Mouse (Mus musculus) embryonic fibroblast, embryonic 13.5 days (primary cell): Measurements from ENCODE around the gene Gpr18. TPM values are rescaled to one million over a fixed set of nuclear protein-coding genes. Genes with fewer than 3 reads are reported as not detected.
"Not testable (repeated sequence)": the region's sequence is repeated elsewhere in the genome, so short reads cannot be mapped to it uniquely, and the experiment has no call there.

Experiments used
- H3K27ac ChIP-seq: 2 replicates; pipeline ENCODE4 v1.5.1; 2012; ENCODE audit warnings: low read length, control low read depth, inconsistent platforms; ENCODE audit not compliant: insufficient read depth
- H3K4me1 ChIP-seq: 2 replicates; pipeline ENCODE4 v1.6.1; 2011; ENCODE audit warnings: low read length; ENCODE audit not compliant: control insufficient read depth, insufficient read depth
- H3K4me3 ChIP-seq: 2 replicates; pipeline ENCODE4 v1.5.1; 2011; ENCODE audit warnings: mild to moderate bottlenecking, control low read depth, low read length; ENCODE audit not compliant: insufficient read depth
- CTCF ChIP-seq: IDR thresholded peaks from 2 replicates; pipeline ENCODE4 v1.5.1; 2011; ENCODE audit warnings: mild to moderate bottlenecking, control low read depth, low read length, moderate library complexity, borderline replicate concordance; ENCODE audit not compliant: insufficient read depth
- POLR2A ChIP-seq: IDR thresholded peaks from 2 replicates; pipeline ENCODE4 v1.6.1; 2011; ENCODE audit warnings: low read depth, mild to moderate bottlenecking, control low read depth, low read length, moderate library complexity
- polyA plus RNA-seq: library from polyadenylated mRNA; stranded (reverse); fragments of >200 nt; gene quantifications from 2 replicates; pipeline ENCODE4 v1.2.4, GENCODE M21; 2011; ENCODE audit warnings: low read depth; ENCODE audit not compliant: missing spikeins, insufficient read length

Gpr18 gene
- polyA plus RNA-seq, 1 experiment: not detected

GRCm38 (mm10) chr14:121877640-121878039 is 37.9 kb downstream of the Gpr18 start:
- TF ChIP-seq POLR2A (no peak), CTCF (no peak)
- Histone ChIP-seq H3K4me1 (no peaks in the 10 kb centered on the region; the same call in 1 of the 2 replicates), H3K27ac (no peak overlapping the region; the same call in 1 of the 2 replicates), H3K4me3 (peak overlapping the region; percentile 52)

- no peak for TF ChIP-seq CTCF
- no peak for TF ChIP-seq POLR2A
- no peak overlapping the region for H3K4me3 ChIP-seq
- H3K27ac ChIP-seq: no peak overlapping the region
- H3K4me1 ChIP-seq: no peaks in the 10 kb centered on the region; the same call in 1 of the 2 replicates
Measured at GRCm38 (mm10) chr14:121876860-121877259, 38.7 kb downstream of the Gpr18 start.

- not testable (repeated sequence) for H3K4me1 ChIP-seq, H3K27ac ChIP-seq, H3K4me3 ChIP-seq
Measured at GRCm38 (mm10) chr14:121876190-121876589, 39.4 kb downstream of the Gpr18 start.

GRCm38 (mm10) chr14:121873646-121874045 is 41.9 kb downstream of the Gpr18 start:
- H3K4me1 ChIP-seq: peaks cover 2% of the 10 kb centered on the region
- TF ChIP-seq POLR2A (no peak), CTCF (no peak)
- no peak overlapping the region for H3K4me3 ChIP-seq
- H3K27ac ChIP-seq: no peak overlapping the region

- Histone ChIP-seq H3K27ac (no peak overlapping the region), H3K4me3 (no peak overlapping the region), H3K4me1 (peaks cover 2% of the 10 kb centered on the region)
- TF ChIP-seq POLR2A (no peak), CTCF (no peak)
Measured at GRCm38 (mm10) chr14:121873172-121873571, 42.4 kb downstream of the Gpr18 start.

- Histone ChIP-seq H3K4me1 (peaks cover 2% of the 10 kb centered on the region), H3K4me3 (no peak overlapping the region), H3K27ac (no peak overlapping the region)
- TF ChIP-seq POLR2A (no peak), CTCF (no peak)
Measured at GRCm38 (mm10) chr14:121872760-121873159, 42.8 kb downstream of the Gpr18 start.

DNA sequence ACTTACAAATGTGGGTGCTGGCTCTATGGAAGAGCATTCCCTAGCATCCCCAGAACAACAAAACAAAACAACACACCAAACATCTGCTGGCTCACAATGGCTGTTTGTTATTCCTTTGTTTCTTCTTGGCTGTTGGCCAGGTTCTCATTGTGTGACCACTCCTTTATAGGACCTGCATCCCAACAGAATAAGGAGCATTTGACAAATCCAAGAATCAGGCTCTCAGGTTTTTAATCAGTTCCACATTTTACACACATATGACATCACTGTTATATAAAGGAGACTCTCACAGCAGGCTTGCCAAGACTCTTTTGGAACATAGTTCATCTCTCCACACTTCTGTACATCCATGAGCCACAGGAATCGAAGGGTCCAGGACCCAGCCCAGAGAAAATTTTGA is 46.5 kb downstream of the Gpr18 start:
- Histone ChIP-seq H3K4me3 (no peak overlapping the region), H3K4me1 (peaks cover 2% of the 10 kb centered on the region), H3K27ac (no peak overlapping the region)
- TF ChIP-seq POLR2A (no peak), CTCF (no peak)

DNA sequence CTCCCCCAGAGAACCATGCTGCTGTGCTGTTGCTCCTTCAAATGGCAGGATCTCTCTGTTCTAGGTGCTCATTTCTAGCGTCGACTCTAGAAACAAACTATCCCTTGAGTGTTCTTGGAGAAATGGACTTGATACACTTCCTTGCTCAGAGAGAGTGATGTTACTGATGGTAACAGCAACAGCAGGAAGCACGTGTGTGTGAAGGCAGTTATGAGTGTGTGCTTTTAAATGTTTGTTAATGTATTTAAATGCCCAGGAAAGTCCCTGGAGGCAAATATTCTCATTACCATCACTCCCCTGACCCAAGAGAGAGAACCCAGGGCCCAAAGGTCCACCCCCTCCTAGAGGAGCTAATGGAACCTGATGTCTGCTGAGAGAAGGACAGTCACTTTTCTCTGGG is 49.0 kb downstream of the Gpr18 start:
- Histone ChIP-seq H3K4me1 (peaks cover 2% of the 10 kb centered on the region), H3K27ac (no peak overlapping the region), H3K4me3 (no peak overlapping the region)
- TF ChIP-seq POLR2A (no peak), CTCF (no peak)

GRCm38 (mm10) chr14:121865162-121865561 is 50.4 kb downstream of the Gpr18 start:
- H3K4me3 ChIP-seq, H3K27ac ChIP-seq, H3K4me1 ChIP-seq: not testable (repeated sequence)

Other genes starting within 250 kb of the Gpr18 start
- gene Dock9, start 117.9 kb downstream of the Gpr18 start, polyA plus RNA-seq: 8.9 and 10.2 TPM in 2 replicates
- 41.4 and 59.3 TPM in 2 replicates for gene Ubac2, start 37.2 kb downstream of the Gpr18 start, polyA plus RNA-seq
- gene Gpr183, start 49.4 kb upstream of the Gpr18 start, polyA plus RNA-seq: 0.57 and 1.6 TPM in 2 replicates
- gene Timm8a2, start 118.9 kb upstream of the Gpr18 start, polyA plus RNA-seq: not detected in 2 replicates
- 155 and 161 TPM in 2 replicates for gene Tm9sf2, start 191.3 kb upstream of the Gpr18 start, polyA plus RNA-seq